Mouse (Mus musculus) embryonic fibroblast, embryonic 13.5 days (primary cell): ENCODE results near the gene Oard1.

ENCODE experiments used
- CTCF ChIP-seq: IDR thresholded peaks from 2 replicates; pipeline ENCODE4 v1.5.1; 2011; ENCODE audit warnings: mild to moderate bottlenecking, control low read depth, low read length, moderate library complexity, borderline replicate concordance; ENCODE audit not compliant: insufficient read depth
- POLR2A ChIP-seq: IDR thresholded peaks from 2 replicates; pipeline ENCODE4 v1.6.1; 2011; ENCODE audit warnings: low read depth, mild to moderate bottlenecking, control low read depth, low read length, moderate library complexity

DNA sequence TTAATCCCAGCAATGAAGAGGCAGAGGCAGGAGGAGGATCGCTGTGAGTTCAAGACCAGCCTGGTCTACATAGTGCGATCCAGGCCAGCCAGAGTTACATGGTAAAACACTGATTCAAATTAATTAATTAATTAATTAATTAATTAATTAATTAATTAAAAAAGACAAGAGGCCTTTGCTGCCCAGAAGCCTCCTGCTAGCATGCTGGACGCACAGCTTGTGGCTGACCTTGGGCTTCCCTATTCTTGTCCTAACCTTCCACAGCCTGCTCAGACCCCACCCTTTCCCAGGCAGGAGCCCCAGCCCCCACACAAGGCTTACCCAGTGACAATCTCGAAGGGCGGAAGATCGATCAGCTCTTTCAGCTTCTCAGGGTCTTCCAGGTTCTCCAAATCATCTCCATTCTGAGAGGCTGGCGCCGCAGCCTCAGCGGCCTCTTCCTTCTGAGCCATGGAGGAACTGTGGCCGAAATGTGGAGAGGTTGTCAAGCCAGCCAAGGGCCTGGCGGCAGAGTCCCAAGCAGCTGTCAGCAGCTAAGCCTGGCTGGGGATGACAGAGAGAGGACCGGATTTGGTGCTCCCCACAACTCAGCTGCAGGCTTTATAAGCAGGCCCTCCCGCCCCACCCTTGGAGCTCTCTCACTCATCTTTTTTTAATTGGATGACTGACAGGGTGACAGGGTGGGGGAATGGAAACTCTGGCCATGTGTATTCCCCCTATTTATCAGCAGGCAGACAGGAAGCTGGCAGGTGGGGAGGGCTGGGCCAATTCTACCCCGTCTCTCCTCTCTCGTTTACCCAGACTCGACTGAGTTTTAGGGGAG lies 22.6 kb downstream of the Oard1 start, which contains the start of gene Apobec2:
- no peak for TF ChIP-seq CTCF
- no peak for TF ChIP-seq POLR2A
